Mouse (Mus musculus): Measurements from ENCODE around the gene Zfp644. TPM values are rescaled to one million over a fixed set of nuclear protein-coding genes. Genes with fewer than 3 reads are reported as not detected.

Gene Zfp644
- polyA plus RNA-seq, 1 experiment = 53.7 TPM

DNA sequence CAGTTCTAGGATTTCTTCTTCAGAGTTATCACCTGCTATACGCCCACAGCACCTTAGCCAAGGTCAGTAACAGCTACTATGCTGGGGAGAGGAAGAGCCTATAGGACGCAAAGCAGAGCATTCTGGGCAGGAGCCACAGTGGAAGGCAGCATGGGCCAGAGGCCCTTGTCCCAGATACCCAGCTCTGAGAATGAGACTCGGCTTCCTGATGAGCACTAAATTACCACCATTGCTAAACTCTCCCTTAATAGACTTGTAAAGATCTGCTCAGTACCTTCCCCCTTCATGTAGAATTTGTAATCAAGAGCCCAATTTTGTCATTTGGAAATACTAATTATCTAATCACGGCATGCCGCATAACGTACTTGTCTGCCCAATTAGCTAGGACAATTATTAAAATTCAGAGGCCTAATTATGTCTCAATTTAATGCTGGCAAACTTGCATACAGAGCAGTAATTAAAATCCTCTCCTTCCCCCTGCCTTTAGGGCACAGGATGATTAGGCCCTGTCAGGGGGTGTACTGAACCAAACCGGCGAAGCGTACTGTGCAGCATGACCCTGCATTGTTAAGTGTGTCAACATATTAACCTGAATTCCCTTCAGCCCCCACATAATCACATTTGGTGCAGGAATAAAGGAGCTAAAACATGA is 119.7 kb downstream of the Zfp644 start:
- Histone ChIP-seq H3K4me3 (ENCODE audit: insufficient read depth, low read length) (no peak overlapping the region), H3K4me1 (ENCODE audit: control insufficient read depth, insufficient read depth, low read length) (no peaks in the 10 kb centered on the region), H3K27ac (ENCODE audit: insufficient read depth, low read length) (no peak overlapping the region)
- TF ChIP-seq POLR2A (IDR thresholded peaks at IDR 0.05; ENCODE audit: low read depth, low read length) (no peak), CTCF (IDR thresholded peaks at IDR 0.05; ENCODE audit: borderline replicate concordance, insufficient read depth, low read length) (no peak)

GRCm38 (mm10) chr5:106575098-106575497 is 122.0 kb downstream of the Zfp644 start:
- Histone ChIP-seq H3K27ac (ENCODE audit: insufficient read depth, low read length) (no peak overlapping the region), H3K4me3 (ENCODE audit: insufficient read depth, low read length) (no peak overlapping the region), H3K4me1 (ENCODE audit: control insufficient read depth, insufficient read depth, low read length) (no peaks in the 10 kb centered on the region)
- TF ChIP-seq POLR2A (IDR thresholded peaks at IDR 0.05; ENCODE audit: low read depth, low read length) = no peak
- no peak for TF ChIP-seq CTCF (IDR thresholded peaks at IDR 0.05; ENCODE audit: borderline replicate concordance, insufficient read depth, low read length)

GRCm38 (mm10) chr5:106574560-106574946 is 122.5 kb downstream of the Zfp644 start:
- TF ChIP-seq POLR2A (IDR thresholded peaks at IDR 0.05; ENCODE audit: low read depth, low read length) = peak; percentile 68
- peak; percentile 70; the same call in 1 of the 2 replicates for TF ChIP-seq CTCF (IDR thresholded peaks at IDR 0.05; ENCODE audit: borderline replicate concordance, insufficient read depth, low read length)
- H3K27ac ChIP-seq (ENCODE audit: insufficient read depth, low read length) = no peak overlapping the region
- peak overlapping the region; percentile 61 for H3K4me3 ChIP-seq (ENCODE audit: insufficient read depth, low read length)
- no peaks in the 10 kb centered on the region for H3K4me1 ChIP-seq (ENCODE audit: control insufficient read depth, insufficient read depth, low read length)

DNA sequence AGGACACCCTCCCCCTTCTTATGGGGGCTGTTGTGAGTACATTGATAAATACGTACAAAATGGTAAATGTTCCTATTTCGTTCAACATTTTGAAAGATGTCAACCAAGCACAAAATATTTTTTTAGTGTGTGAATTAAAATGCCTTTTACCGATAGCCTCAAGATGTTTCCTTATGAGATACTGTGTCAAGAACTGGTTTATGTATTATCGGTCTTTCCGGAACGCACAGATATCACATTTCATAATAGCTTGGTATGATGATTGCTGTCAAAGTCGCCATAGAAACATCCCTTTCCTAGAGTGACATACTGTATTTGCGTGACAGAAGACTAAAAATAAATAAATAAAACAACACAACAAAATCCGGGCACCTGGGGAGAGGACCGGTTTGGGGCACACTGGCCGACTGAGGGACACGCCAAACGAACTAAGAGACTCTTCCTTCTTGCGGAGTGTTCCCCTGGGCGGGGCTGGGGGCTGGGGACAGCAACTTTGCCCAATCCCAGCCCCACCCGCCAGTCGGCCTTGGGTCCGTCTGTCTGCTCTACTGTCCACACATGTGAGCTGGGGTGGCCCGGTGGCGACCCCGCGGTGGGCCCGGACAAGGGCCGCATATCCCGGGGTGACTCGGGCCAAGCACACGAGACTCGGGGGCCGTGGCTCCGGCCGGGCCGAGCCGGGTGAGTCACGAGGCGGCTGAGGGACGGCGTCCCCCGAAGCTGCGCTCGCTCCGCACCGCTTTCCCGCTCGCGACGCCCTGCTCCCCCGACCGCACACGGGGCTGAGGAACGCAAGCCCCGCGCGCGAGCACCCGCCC is 123.1 kb downstream of the Zfp644 start:
- Histone ChIP-seq H3K27ac (ENCODE audit: insufficient read depth, low read length) (no peak overlapping the region), H3K4me3 (ENCODE audit: insufficient read depth, low read length) (peak overlapping the region; percentile 61), H3K4me1 (ENCODE audit: control insufficient read depth, insufficient read depth, low read length) (no peaks in the 10 kb centered on the region)
- no peak for TF ChIP-seq CTCF (IDR thresholded peaks at IDR 0.05; ENCODE audit: borderline replicate concordance, insufficient read depth, low read length)
- TF ChIP-seq POLR2A (IDR thresholded peaks at IDR 0.05; ENCODE audit: low read depth, low read length) = no peak

Other genes starting within 250 kb of the Zfp644 start
- not detected in 2 replicates for gene Barhl2, start 239.1 kb downstream of the Zfp644 start, polyA plus RNA-seq (2011; ENCODE audit: insufficient read length, low read depth, missing spikeins)
- not detected in 2 replicates for gene Gm17304, start 88.2 kb downstream of the Zfp644 start, polyA plus RNA-seq (2011; ENCODE audit: insufficient read length, low read depth, missing spikeins)
- not detected in 2 replicates for gene Hfm1, start 229.0 kb upstream of the Zfp644 start, polyA plus RNA-seq (2011; ENCODE audit: insufficient read length, low read depth, missing spikeins)

Measured in embryonic fibroblast, embryonic 13.5 days (primary cell).